Mouse (Mus musculus) naive thymus-derived CD4-positive, alpha-beta T cell, adult 5 months (primary cell): ENCODE measurements around the gene Slc35e2. TPM values are rescaled to one million over a fixed set of nuclear protein-coding genes. Genes with fewer than 3 reads are reported as not detected.

Experiments
- polyA plus RNA-seq: library from polyadenylated mRNA; unstranded; fragments of 100-300 nt; shearing (Covaris generic); gene quantifications from one replicate; pipeline ENCODE4 v1.2.1, GENCODE M21; 2017

The Slc35e2 gene
- polyA plus RNA-seq, result 25.7 TPM

GRCm38 (mm10) chr4:155601091-155601996, at the start of gene Slc35e2:
Slc35e2 (plus strand) TSS chr4:155601416.

GRCm38 (mm10) chr4:155561661-155562442, 39.4 kb upstream of the Slc35e2 start, which contains the start of gene Nadk:
Nadk (plus strand) TSS chr4:155562378.

GRCm38 (mm10) chr4:155624338-155625291, 23.4 kb downstream of the Slc35e2 start, which contains the start of gene Cdk11b:
Cdk11b (plus strand) TSS chr4:155624854.

GRCm38 (mm10) chr4:155645308-155645707, 44.1 kb downstream of the Slc35e2 start, which contains the start of gene Gm10563:
Gm10563 (minus strand) TSS chr4:155645408.

GRCm38 (mm10) chr4:155653086-155653450, 51.9 kb downstream of the Slc35e2 start, which contains the start of gene Mmp23:
Mmp23 (minus strand) TSS chr4:155653384.

GRCm38 (mm10) chr4:155668689-155669597, 67.7 kb downstream of the Slc35e2 start, which contains the start of gene Mib2:
Mib2 (minus strand) TSS chr4:155669198.

Other genes with a start within 250 kb of the Slc35e2 start
- 29.2 TPM for gene Prkcz, start 240.1 kb upstream of the Slc35e2 start, polyA plus RNA-seq
- gene Gabrd, start 203.3 kb upstream of the Slc35e2 start, polyA plus RNA-seq, result 0.37 TPM
- gene Cfap74, start 192.2 kb upstream of the Slc35e2 start, polyA plus RNA-seq, result 4.7 TPM
- gene Tmem52, start 132.3 kb upstream of the Slc35e2 start, polyA plus RNA-seq, result not detected
- gene Gnb1, start 110.1 kb upstream of the Slc35e2 start, polyA plus RNA-seq, result 416 TPM
- gene Nadk, start 39.0 kb upstream of the Slc35e2 start, polyA plus RNA-seq, result 101 TPM
- 317 TPM for gene Cdk11b, start 23.4 kb downstream of the Slc35e2 start, polyA plus RNA-seq
- gene Gm10563, start 44.0 kb downstream of the Slc35e2 start, polyA plus RNA-seq, result not detected
- not detected for gene Mmp23, start 52.0 kb downstream of the Slc35e2 start, polyA plus RNA-seq
- gene Mib2, start 67.8 kb downstream of the Slc35e2 start, polyA plus RNA-seq, result 55.2 TPM
- gene Fndc10, start 92.9 kb downstream of the Slc35e2 start, polyA plus RNA-seq, result 13.4 TPM
- gene Ssu72, start 103.4 kb downstream of the Slc35e2 start, polyA plus RNA-seq, result 96.5 TPM
- 0.57 TPM for gene Tmem240, start 133.4 kb downstream of the Slc35e2 start, polyA plus RNA-seq
- gene Atad3a, start 159.7 kb downstream of the Slc35e2 start, polyA plus RNA-seq, result 104 TPM
- not detected for gene Vwa1, start 173.3 kb downstream of the Slc35e2 start, polyA plus RNA-seq
- not detected for gene Tmem88b, start 184.5 kb downstream of the Slc35e2 start, polyA plus RNA-seq
- not detected for gene Ankrd65, start 189.0 kb downstream of the Slc35e2 start, polyA plus RNA-seq
- 62.8 TPM for gene Mrpl20, start 201.5 kb downstream of the Slc35e2 start, polyA plus RNA-seq
- 444 TPM for gene Ccnl2, start 211.1 kb downstream of the Slc35e2 start, polyA plus RNA-seq
- gene Aurkaip1, start 229.9 kb downstream of the Slc35e2 start, polyA plus RNA-seq, result 116 TPM
- 2.1 TPM for gene Mxra8, start 238.3 kb downstream of the Slc35e2 start, polyA plus RNA-seq
- 117 TPM for gene Dvl1, start 246.0 kb downstream of the Slc35e2 start, polyA plus RNA-seq